Mouse (Mus musculus) erythroblast, embryonic 14.5 days (primary cell): ENCODE data around the gene Psmb7. TPM values are rescaled to one million over a fixed set of nuclear protein-coding genes. Genes with fewer than 3 reads are reported as not detected.

Experiments
- H3K27me3 ChIP-seq: 2 replicates; pipeline ENCODE4 v1.6.1; 2012; ENCODE audit warnings: inconsistent platforms; ENCODE audit not compliant: control insufficient read depth
- H3K36me3 ChIP-seq: 2 replicates; pipeline ENCODE4 v1.6.1; 2012; ENCODE audit warnings: mild to moderate bottlenecking, inconsistent platforms; ENCODE audit not compliant: control insufficient read depth
- H3K4me1 ChIP-seq: 2 replicates; pipeline ENCODE4 v1.6.1; 2012; ENCODE audit warnings: inconsistent platforms; ENCODE audit not compliant: control insufficient read depth
- H3K4me3 ChIP-seq: replicated peaks from 2 replicates; pipeline ENCODE3; 2012; ENCODE audit warnings: moderate library complexity, mild to moderate bottlenecking, inconsistent platforms
- H3K9me3 ChIP-seq: 2 replicates; pipeline ENCODE4 v1.6.1; 2012; ENCODE audit warnings: low read length, inconsistent platforms, mixed read lengths; ENCODE audit not compliant: control insufficient read depth
- GATA1 ChIP-seq: IDR thresholded peaks from 2 replicates; pipeline ENCODE4 v1.6.1; 2012; ENCODE audit warnings: low read length, inconsistent platforms, mixed read lengths
- TAL1 ChIP-seq: IDR thresholded peaks from 3 replicates; pipeline ENCODE4 v1.6.1; 2012; ENCODE audit warnings: low read length, inconsistent platforms, mixed read lengths
- polyA plus RNA-seq: library from polyadenylated mRNA; stranded (reverse); fragments of >175 nt; gene quantifications from 2 replicates; pipeline ENCODE4 v1.2.3, GENCODE M21; 2012

Gene Psmb7
- polyA plus RNA-seq, 1 experiment, result 2.3 TPM

DNA sequence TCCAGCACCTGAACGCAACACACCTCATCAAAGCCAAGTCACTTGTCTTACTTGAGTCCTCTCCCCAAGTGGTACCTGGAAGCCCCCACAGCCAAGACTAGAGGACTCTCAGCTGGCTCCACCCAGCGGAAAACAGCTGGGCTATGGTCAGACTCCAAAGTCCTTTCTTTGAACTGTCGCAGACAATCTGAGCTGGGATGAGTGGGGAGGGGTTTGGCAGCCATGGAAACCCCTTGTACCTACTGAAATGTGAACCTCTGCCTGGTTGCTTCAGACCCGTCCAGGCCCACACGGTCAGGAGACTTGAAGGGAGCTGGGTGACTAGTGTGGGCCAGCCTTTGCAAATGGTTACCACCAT lies 58.5 kb downstream of the Psmb7 start:
- Histone ChIP-seq H3K36me3 (peaks cover 87% of the 10 kb centered on the region), H3K4me1 (peaks cover 9% of the 10 kb centered on the region), H3K4me3 (no peak overlapping the region), H3K27me3 (no peaks in the 10 kb centered on the region), H3K9me3 (no peaks in the 10 kb centered on the region)
- no peak for TF ChIP-seq TAL1
- no peak for TF ChIP-seq GATA1

DNA sequence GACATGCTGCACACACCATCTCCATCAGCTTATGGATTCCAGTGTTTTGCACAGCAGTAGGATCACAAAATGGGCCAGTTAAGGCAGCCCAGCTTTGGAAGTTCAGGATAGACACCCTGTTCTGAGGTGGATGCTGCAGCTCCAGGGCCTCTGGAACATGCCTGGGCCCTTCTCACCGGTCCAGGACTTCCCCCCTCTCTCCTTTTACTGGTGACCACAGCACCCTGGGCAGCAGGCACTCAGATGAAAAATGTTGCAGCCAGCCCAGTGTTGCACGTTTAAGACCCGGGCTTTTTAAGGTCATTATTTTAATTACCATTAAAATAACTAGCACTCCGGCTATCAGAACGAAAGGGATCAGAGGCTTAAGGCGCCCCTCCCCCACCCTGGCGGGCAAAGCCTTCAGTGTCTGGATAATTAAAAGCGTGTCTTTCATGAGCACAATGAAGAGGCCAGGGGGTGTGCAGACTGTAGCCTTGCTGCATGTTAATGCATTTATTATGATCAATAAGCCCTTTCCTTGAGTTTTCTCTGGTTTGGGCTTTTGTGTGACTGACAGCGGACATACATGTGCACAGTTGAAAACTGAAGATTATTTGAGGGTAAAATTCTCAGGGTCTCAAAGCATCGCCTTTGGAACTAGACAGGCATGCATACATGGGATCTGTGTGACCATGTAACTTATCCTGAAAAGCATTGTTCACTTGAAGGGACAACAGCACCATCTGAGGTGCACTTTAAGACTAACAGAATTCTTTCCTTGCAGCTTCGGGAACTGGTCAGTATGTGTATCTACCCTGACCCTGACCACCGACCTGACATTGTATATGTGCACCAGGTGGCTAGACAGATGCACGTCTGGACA lies 59.1 kb downstream of the Psmb7 start:
- Histone ChIP-seq H3K36me3 (peaks cover 83% of the 10 kb centered on the region), H3K27me3 (no peaks in the 10 kb centered on the region), H3K4me1 (peaks cover 9% of the 10 kb centered on the region), H3K9me3 (no peaks in the 10 kb centered on the region), H3K4me3 (no peak overlapping the region)
- TF ChIP-seq GATA1 (no peak), TAL1 (no peak)

DNA sequence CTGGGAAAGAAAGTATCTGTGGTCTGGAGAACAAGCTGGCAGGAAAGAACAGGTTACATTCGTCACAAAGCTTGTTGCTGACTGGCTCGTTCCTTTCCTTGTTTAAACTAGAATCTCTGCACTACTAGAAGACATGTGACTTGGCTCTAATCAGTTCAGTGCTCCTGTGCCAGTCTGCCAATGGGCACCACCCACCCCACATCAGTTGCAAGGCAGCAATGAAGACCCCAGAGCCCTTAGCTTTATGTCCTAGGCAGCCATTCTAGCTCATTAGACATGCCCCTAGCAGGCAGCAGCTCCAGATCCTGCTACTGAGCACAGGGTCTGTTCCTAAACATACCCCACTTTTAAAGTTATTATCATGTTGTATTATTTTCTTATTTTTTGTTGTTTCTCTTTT lies 59.9 kb downstream of the Psmb7 start:
- Histone ChIP-seq H3K4me3 (no peak overlapping the region), H3K9me3 (no peaks in the 10 kb centered on the region), H3K4me1 (peaks cover 9% of the 10 kb centered on the region), H3K36me3 (peaks cover 82% of the 10 kb centered on the region), H3K27me3 (no peaks in the 10 kb centered on the region)
- no peak for TF ChIP-seq TAL1
- TF ChIP-seq GATA1, result no peak

DNA sequence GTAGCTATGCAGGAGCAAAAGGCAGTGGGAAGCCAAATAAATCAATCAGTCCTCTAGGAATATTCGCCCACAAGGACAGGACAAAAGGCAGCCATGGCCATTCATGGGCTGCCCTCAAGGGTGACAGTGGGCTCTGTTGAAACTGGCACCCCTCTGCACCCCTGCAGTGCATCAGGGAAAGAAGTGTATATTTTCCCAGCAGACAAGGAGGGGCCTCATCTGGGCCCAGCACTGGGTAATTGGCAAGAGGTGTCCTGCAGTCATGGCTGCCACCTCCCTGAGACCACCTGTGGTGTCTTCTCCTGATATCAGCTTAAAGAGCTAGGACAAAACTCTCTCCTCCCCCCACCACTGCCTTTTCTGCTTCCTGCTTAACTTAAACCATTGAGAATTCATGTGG lies 64.4 kb downstream of the Psmb7 start:
- no peaks in the 10 kb centered on the region for H3K9me3 ChIP-seq
- no peak for TF ChIP-seq GATA1

DNA sequence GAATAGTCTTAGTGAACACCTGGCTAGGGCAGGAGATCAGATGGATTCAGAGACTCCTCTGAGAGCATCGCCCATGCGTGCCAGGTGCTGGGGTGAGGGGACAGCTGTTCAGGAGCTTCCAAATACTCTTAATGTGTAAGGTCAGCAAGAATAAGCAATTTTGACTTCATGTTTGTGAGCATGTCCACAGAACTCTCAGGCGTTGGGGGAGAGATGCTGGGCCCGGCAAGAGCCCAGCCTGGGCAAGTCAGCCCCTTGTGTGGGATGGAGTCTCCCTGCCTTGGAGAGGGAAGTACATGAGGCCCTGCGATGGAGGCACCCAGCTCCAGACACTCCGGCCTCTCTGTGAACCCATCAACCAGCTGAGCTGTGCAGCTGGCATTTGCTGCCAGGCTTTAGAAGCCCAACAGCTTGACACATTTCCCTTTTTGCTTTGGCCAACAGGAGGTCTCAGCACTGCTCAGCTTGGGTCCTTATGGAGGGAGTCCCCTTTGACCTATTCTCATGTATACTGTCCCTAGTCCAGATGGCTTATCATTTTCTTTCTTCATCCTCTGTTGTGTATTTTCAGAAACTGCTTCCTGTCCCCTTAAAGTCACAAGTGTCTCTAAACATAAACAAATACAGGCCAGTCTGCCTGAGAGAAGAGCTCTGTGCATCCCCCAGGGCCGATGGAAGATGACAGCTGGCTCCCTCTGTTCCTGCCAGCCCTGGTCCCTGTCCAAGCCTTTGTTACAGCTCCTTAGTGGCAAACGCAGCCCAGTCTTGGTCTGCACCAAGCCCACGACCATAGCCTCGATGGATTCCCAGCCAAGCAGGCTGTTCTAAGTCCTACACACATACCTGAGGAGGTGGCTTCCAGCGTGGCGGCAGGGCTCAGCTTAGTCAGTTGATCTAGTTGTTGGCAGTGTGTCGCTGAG lies 65.0 kb downstream of the Psmb7 start:
- Histone ChIP-seq H3K36me3 (peaks cover 46% of the 10 kb centered on the region), H3K4me1 (peaks cover 9% of the 10 kb centered on the region), H3K4me3 (no peak overlapping the region), H3K27me3 (no peaks in the 10 kb centered on the region), H3K9me3 (no peaks in the 10 kb centered on the region)
- no peak for TF ChIP-seq GATA1
- no peak for TF ChIP-seq TAL1

More for the DNA sequence above, 64.4 kb downstream of the Psmb7 start:
- Histone ChIP-seq H3K27me3 (no peaks in the 10 kb centered on the region), H3K4me1 (peaks cover 6% of the 10 kb centered on the region), H3K4me3 (no peak overlapping the region), H3K36me3 (peaks cover 52% of the 10 kb centered on the region)

DNA sequence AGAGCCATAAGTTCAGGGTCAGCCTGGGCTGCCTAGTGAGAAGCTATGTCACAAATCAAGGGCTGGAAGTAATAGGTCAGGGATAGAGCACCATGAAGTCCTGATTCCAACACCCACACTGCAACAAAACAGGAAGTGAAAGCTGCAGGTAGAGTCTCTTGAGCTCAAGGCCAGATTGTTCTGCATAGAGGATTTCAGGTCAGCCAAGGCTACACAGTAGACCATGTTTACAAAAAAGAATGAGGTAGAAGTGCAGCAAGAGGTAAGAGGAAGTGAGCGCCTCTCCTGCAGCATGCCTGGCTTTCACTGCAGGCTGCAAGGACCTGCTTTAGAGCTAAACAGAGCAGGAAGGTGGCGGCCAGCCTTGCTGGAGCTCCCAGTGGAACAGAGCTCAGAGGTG lies 69.2 kb downstream of the Psmb7 start:
- H3K4me1 ChIP-seq, result peaks cover 3% of the 10 kb centered on the region
- H3K36me3 ChIP-seq, result peaks cover 32% of the 10 kb centered on the region

DNA sequence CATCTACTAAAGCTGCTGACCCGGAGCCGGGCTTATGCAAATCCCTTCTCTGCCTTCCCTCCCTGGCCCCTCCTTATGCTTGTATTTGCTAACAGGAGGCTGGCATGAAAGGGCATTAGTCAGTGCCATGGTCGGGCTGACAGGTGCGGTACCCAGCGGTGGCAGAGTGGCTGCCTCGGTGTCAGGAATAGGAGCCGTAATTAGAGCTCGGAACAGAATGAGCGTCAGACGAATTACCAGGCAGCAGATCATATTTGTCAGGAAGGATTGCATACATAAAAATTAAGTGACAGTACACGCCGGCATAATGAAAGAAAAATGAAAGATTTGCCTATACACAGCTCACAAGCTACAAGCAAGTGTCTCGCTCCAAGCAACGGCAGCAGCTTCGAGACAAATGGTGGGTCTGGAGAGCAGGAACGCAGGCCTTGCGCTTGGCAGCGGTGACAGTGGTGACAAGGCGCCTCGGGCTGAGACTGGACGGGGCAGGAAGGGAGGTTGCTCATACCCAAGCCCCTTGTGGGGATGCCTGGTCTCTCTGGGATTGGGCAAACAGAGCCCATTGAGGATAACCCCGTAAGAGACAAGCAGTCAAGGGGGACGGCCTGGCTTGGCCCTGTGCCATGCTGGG lies 71.8 kb downstream of the Psmb7 start:
- Histone ChIP-seq H3K4me1 (peaks cover 3% of the 10 kb centered on the region), H3K4me3 (no peak overlapping the region), H3K27me3 (no peaks in the 10 kb centered on the region), H3K36me3 (peaks cover 31% of the 10 kb centered on the region), H3K9me3 (no peaks in the 10 kb centered on the region)
- TF ChIP-seq TAL1 (no peak), GATA1 (no peak)

More for the DNA sequence above, 69.2 kb downstream of the Psmb7 start:
- Histone ChIP-seq H3K27me3 (no peaks in the 10 kb centered on the region), H3K4me3 (no peak overlapping the region), H3K9me3 (no peaks in the 10 kb centered on the region)
- no peak for TF ChIP-seq GATA1
- no peak for TF ChIP-seq TAL1

DNA sequence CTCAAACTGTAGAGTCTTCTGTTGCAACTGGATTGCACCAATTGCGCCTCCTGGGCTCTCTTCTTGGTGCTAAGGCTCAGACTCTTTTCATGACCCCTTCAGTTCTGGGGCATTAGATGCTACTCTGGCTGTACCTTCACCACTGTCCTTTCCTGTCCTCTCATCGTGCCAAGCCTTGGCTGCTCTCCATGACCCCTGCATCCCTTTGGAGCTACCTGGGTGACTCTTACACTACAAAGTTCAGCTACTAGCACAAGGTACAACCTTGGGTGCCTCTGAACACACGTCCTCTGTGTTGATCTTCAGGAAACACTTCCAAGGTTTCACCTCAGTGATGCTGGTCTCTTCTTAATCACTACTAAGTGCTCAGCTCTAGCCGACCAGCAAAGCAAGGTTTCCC lies 81.3 kb downstream of the Psmb7 start:
- TF ChIP-seq TAL1 (no peak), GATA1 (no peak)
- no peak overlapping the region for H3K4me3 ChIP-seq
- peaks cover 8% of the 10 kb centered on the region; the same call in 1 of the 2 replicates for H3K36me3 ChIP-seq
- no peaks in the 10 kb centered on the region for H3K9me3 ChIP-seq
- H3K27me3 ChIP-seq, result no peaks in the 10 kb centered on the region
- H3K4me1 ChIP-seq, result no peaks in the 10 kb centered on the region
